24 mouse cellular contexts compared by ENCODE assay signal in genomic region chr9:106166709-106167108, GRCm38 (mm10). TPM values are rescaled to one million over a fixed set of nuclear protein-coding genes. Genes with fewer than 3 reads are reported as not detected.
DNase-seq lines count a peak whose midpoint lies in the region; ATAC-seq and TF ChIP-seq lines count a peak whose summit lies in the region.
"Had no signal": no experiment of that assay in that cellular context is flagged by ENCODE, and none has a peak within 500 bp of the region (broad histone marks: within the 10 kb centered on the region; RNA-seq: fewer than 3 reads in every experiment).

No protein-coding gene starts in this region.

- H3K4me2 ChIP-seq in heart, embryonic 11.5 days: no peak overlapping the region
- H3K4me2 ChIP-seq: embryonic facial prominence, embryonic 12.5 days; forebrain, embryonic 13.5 days; forebrain, embryonic 15.5 days had no signal

- H3K9ac ChIP-seq in MEL (ENCODE audit: control insufficient read depth, low read depth, low read length, poor library complexity, severe bottlenecking): no peak overlapping the region
- no peak overlapping the region for H3K9ac ChIP-seq in heart, embryonic 11.5 days (ENCODE audit: low read depth, low read length)
- H3K9ac ChIP-seq: embryonic facial prominence, embryonic 12.5 days; forebrain, embryonic 13.5 days; forebrain, embryonic 15.5 days had no signal

- no peaks in the 10 kb centered on the region for H3K27me3 ChIP-seq in testis, adult 2 months (ENCODE audit: control insufficient read depth, insufficient read depth, low read length)
- H3K27me3 ChIP-seq in MEL (ENCODE audit: control insufficient read depth in 1 of 2, insufficient read depth in 2 of 2, low read length in 2 of 2): no peaks in the 10 kb centered on the region
- H3K27me3 ChIP-seq in heart, embryonic 11.5 days (ENCODE audit: control insufficient read depth, insufficient read depth, low read length): no peaks in the 10 kb centered on the region
- H3K27me3 ChIP-seq: embryonic facial prominence, embryonic 12.5 days; forebrain, embryonic 15.5 days; Patski had no signal

- TF ChIP-seq RAD21 in MEL (IDR thresholded peaks at IDR 0.05; ENCODE audit: low read depth, low read length): no peak

- ATAC-seq in heart, embryonic 11.5 days (replicated peaks; ENCODE audit: insufficient number of reproducible peaks, low FRiP score, low TSS enrichment): no peak
- ATAC-seq: activated CD4-positive, CD25-positive, alpha-beta regulatory T cell, adult 4 months; forebrain, embryonic 13.5 days; forebrain, embryonic 15.5 days; Patski had no signal

- H3K27ac ChIP-seq in testis, adult 2 months (ENCODE audit: control insufficient read depth, insufficient read depth, low read depth, low read length): peak overlapping the region; percentile 65; the same call in 1 of the 2 replicates
- no peak overlapping the region for H3K27ac ChIP-seq in MEL (ENCODE audit: control insufficient read depth, low read depth, low read length)
- H3K27ac ChIP-seq in heart, embryonic 11.5 days (ENCODE audit: low read depth, low read length): no peak overlapping the region
- H3K27ac ChIP-seq: embryonic facial prominence, embryonic 10.5 days; embryonic facial prominence, embryonic 12.5 days; forebrain, embryonic 13.5 days; forebrain, embryonic 15.5 days had no signal

- no peak for TF ChIP-seq POLR2A in testis, adult 2 months (IDR thresholded peaks at IDR 0.05; ENCODE audit: control insufficient read depth, low read depth, low read length)
- TF ChIP-seq POLR2A in MEL (IDR thresholded peaks at IDR 0.05; ENCODE audit: control insufficient read depth in 1 of 2, insufficient read depth in 1 of 2, low read depth in 1 of 2, low read length in 2 of 2, poor library complexity in 1 of 2): no peak

- 57% methylated on average over 2 of the region's 2 CpGs for WGBS in heart, embryonic 11.5 days (ENCODE audit: insufficient replicate concordance)

- no peaks in the 10 kb centered on the region for H3K9me3 ChIP-seq in MEL (replicated peaks; ENCODE audit: insufficient read depth, low read length)
- H3K9me3 ChIP-seq in heart, embryonic 11.5 days (replicated peaks; ENCODE audit: control insufficient read depth, low read length): no peaks in the 10 kb centered on the region
- H3K9me3 ChIP-seq: embryonic facial prominence, embryonic 10.5 days; embryonic facial prominence, embryonic 12.5 days; forebrain, embryonic 13.5 days; forebrain, embryonic 15.5 days had no signal

- TF ChIP-seq EP300 in MEL (IDR thresholded peaks at IDR 0.05; ENCODE audit: low read depth in 1 of 2, low read length in 2 of 2): no peak; a peak in 1 of 4 replicates

- no peaks in the 10 kb centered on the region for H3K36me3 ChIP-seq in testis, adult 2 months (ENCODE audit: control insufficient read depth, insufficient read depth, low read length)
- H3K36me3 ChIP-seq in MEL (ENCODE audit: control insufficient read depth in 1 of 2, insufficient read depth in 2 of 2, low read length in 2 of 2): peaks cover 0 to 5% of the 10 kb centered on the region in 2 experiments; a peak in 2 of 4 replicates
- no peaks in the 10 kb centered on the region for H3K36me3 ChIP-seq in heart, embryonic 11.5 days (ENCODE audit: control insufficient read depth, insufficient read depth, low read length)
- H3K36me3 ChIP-seq: embryonic facial prominence, embryonic 10.5 days; embryonic facial prominence, embryonic 12.5 days; forebrain, embryonic 15.5 days had no signal

- peaks cover 13% of the 10 kb centered on the region for H3K4me1 ChIP-seq in testis, adult 2 months (ENCODE audit: control insufficient read depth, insufficient read depth, low read length)
- H3K4me1 ChIP-seq in MEL (ENCODE audit: control insufficient read depth in 1 of 2, insufficient read depth in 2 of 2, low read length in 2 of 2): peaks cover 3 to 12% of the 10 kb centered on the region in 2 experiments
- H3K4me1 ChIP-seq in heart, embryonic 11.5 days (ENCODE audit: control insufficient read depth, insufficient read depth, low read length): 0 out of 2 replicates have a peak, but pooled peaks cover 2% of the 10 kb centered on the region

- peaks cover 10% of the 10 kb centered on the region for H3K79me2 ChIP-seq in MEL (ENCODE audit: control insufficient read depth, insufficient read depth, low read length, poor library complexity)

- no peak for DNase-seq in testis, postnatal 10 days (ENCODE audit: low spot score)
- DNase-seq in MEL (ENCODE audit: low read depth, low spot score) (no peak), liver (no peak)
- DNase-seq in brain, adult 2 months (ENCODE audit: low read depth, low spot score): peak; percentile 66
- DNase-seq in testis, postnatal 14 days (ENCODE audit: low spot score): peak; percentile 67
- DNase-seq in urinary bladder, postnatal 36 days (ENCODE audit: low spot score in 2 of 2): no peak
- DNase-seq: adrenal gland, adult 2 months; adrenal gland, postnatal 10 days; adrenal gland, postnatal 25 days; cerebellum, adult 11-12 months; cerebellum, adult 2 months; cerebellum, adult 9-10 months; cerebellum, postnatal 10 days; cerebellum, postnatal 25 days had no signal

- TF ChIP-seq CTCF in testis, adult 2 months (IDR thresholded peaks at IDR 0.05; ENCODE audit: control insufficient read depth, insufficient read depth, insufficient replicate concordance, low read depth, low read length): no peak
- no peak for TF ChIP-seq CTCF in MEL (IDR thresholded peaks at IDR 0.05 in 2 of 3, conservative IDR thresholded peaks at IDR 0.05 in 1 of 3; ENCODE audit: control insufficient read depth in 1 of 3, insufficient read depth in 1 of 3, low read depth in 2 of 3, low read length in 3 of 3, poor library complexity in 1 of 3, severe bottlenecking in 1 of 3)

- no peak overlapping the region for H3K4me3 ChIP-seq in testis, adult 2 months (ENCODE audit: control insufficient read depth, low read depth, low read length)
- H3K4me3 ChIP-seq in MEL (ENCODE audit: control insufficient read depth in 1 of 2, insufficient read depth in 1 of 2, low read depth in 2 of 2, low read length in 2 of 2): no peak overlapping the region
- no peak overlapping the region for H3K4me3 ChIP-seq in heart, embryonic 11.5 days (ENCODE audit: low read depth, low read length)
- H3K4me3 ChIP-seq: embryonic facial prominence, embryonic 10.5 days; embryonic facial prominence, embryonic 12.5 days; forebrain, embryonic 13.5 days; forebrain, embryonic 15.5 days had no signal

TF ChIP-seq in MEL, 35 proteins besides CTCF, POLR2A, EP300 and RAD21:
- no peak for TF ChIP-seq ZC3H11A (IDR thresholded peaks at IDR 0.05; ENCODE audit: low read depth, low read length)
- no peak for TF ChIP-seq TCF12 (IDR thresholded peaks at IDR 0.05; ENCODE audit: low read depth, low read length)
- TF ChIP-seq GATA1 (IDR thresholded peaks at IDR 0.05; ENCODE audit: low read depth, low read length): 0 out of 2 replicates have a peak, but pooled peaks have one; percentile 18
- TF ChIP-seq CHD1 (IDR thresholded peaks at IDR 0.05; ENCODE audit: low read depth, low read length): no peak
- no peak for TF ChIP-seq POLR2AphosphoS5 (IDR thresholded peaks at IDR 0.05; ENCODE audit: borderline replicate concordance, low read depth, low read length)
TF ChIP-seq in MEL: peak in this region for 1.

RNA-seq across cellular contexts. Expression of gene Wdr82, which starts 4.0 kb away (rescaled TPM):
- 21.3 and 25.2 TPM in 2 replicates for polyA plus RNA-seq in testis, adult 2 months (2012; rRNA removed)
- total RNA-seq in MEL (2012; rRNA removed): 72.2 and 78.0 TPM in 2 replicates
- polyA plus RNA-seq in MEL (2012; ENCODE audit: insufficient read depth in 1 of 2, insufficient read length in 2 of 2, low read depth in 1 of 2, low replicate concordance in 2 of 2, missing spikeins in 1 of 2): 100 to 1,000 TPM in 1 of 2 experiments, 10 to 100 TPM in 1; 41.7 to 108 TPM
- 22.7 and 24.4 TPM in 2 replicates for polyA plus RNA-seq in heart, embryonic 11.5 days (2014; fragmentation: Nextera tagmentation; extraction: Ambion mirVana)

RNA-seq across cellular contexts. Expression of gene Glyctk, which starts 8.8 kb away (rescaled TPM):
- polyA plus RNA-seq in testis, adult 2 months (2012; rRNA removed): 16.2 and 17.6 TPM in 2 replicates
- total RNA-seq in MEL (2012; rRNA removed): 3.1 and 3.2 TPM in 2 replicates
- 1 to 10 TPM in 1 of 2 experiments, not detected in 1; 3.3 TPM for polyA plus RNA-seq in MEL (2012; ENCODE audit: insufficient read depth in 1 of 2, insufficient read length in 2 of 2, low read depth in 1 of 2, low replicate concordance in 2 of 2, missing spikeins in 1 of 2)
- 0.57 and 1.1 TPM in 2 replicates for polyA plus RNA-seq in heart, embryonic 11.5 days (2014; fragmentation: Nextera tagmentation; extraction: Ambion mirVana)

RNA-seq across cellular contexts. Expression of gene Ppm1m, which starts 32.8 kb away (rescaled TPM):
- 31.3 and 40.6 TPM in 2 replicates for polyA plus RNA-seq in testis, adult 2 months (2012; rRNA removed)
- 29.4 and 34.2 TPM in 2 replicates for total RNA-seq in MEL (2012; rRNA removed)
- 10 to 100 TPM in 1 of 2 experiments, not detected in 1; 47.2 TPM for polyA plus RNA-seq in MEL (2012; ENCODE audit: insufficient read depth in 1 of 2, insufficient read length in 2 of 2, low read depth in 1 of 2, low replicate concordance in 2 of 2, missing spikeins in 1 of 2)
- 20.6 and 23.5 TPM in 2 replicates for polyA plus RNA-seq in heart, embryonic 11.5 days (2014; fragmentation: Nextera tagmentation; extraction: Ambion mirVana)

RNA-seq across cellular contexts. Expression of gene Twf2, which starts 36.2 kb away (rescaled TPM):
- 12.1 and 13.5 TPM in 2 replicates for polyA plus RNA-seq in testis, adult 2 months (2012; rRNA removed)
- 63.9 and 66.8 TPM in 2 replicates for total RNA-seq in MEL (2012; rRNA removed)
- 100 to 1,000 TPM in 1 of 2 experiments, not detected in 1; 101 TPM for polyA plus RNA-seq in MEL (2012; ENCODE audit: insufficient read depth in 1 of 2, insufficient read length in 2 of 2, low read depth in 1 of 2, low replicate concordance in 2 of 2, missing spikeins in 1 of 2)
- polyA plus RNA-seq in heart, embryonic 11.5 days (2014; fragmentation: Nextera tagmentation; extraction: Ambion mirVana): 55.6 and 62.2 TPM in 2 replicates

RNA-seq across cellular contexts. Expression of gene Tlr9, which starts 55.7 kb away (rescaled TPM):
- polyA plus RNA-seq in testis, adult 2 months (2012; rRNA removed): 2.6 and 2.7 TPM in 2 replicates
- not detected in 2 replicates for total RNA-seq in MEL (2012; rRNA removed)
- not detected for polyA plus RNA-seq in MEL (2012; ENCODE audit: insufficient read depth in 1 of 2, insufficient read length in 2 of 2, low read depth in 1 of 2, low replicate concordance in 2 of 2, missing spikeins in 1 of 2)
- polyA plus RNA-seq in heart, embryonic 11.5 days (2014; fragmentation: Nextera tagmentation; extraction: Ambion mirVana): not detected in 2 replicates
- polyA plus RNA-seq: C2C12; embryonic facial prominence, embryonic 10.5 days; embryonic facial prominence, embryonic 12.5 days; forebrain, embryonic 11.5 days; forebrain, embryonic 13.5 days; forebrain, embryonic 15.5 days had no signal

Comparison
In these comparisons a context has a peak if more than half of its experiments do, and no peak if none do; other contexts are left out.
1. DNase-seq: peak in brain, adult 2 months (single experiment) and testis, postnatal 14 days (single experiment); none in testis, postnatal 10 days (single experiment), MEL (single experiment), urinary bladder, postnatal 36 days (0 of 2) and liver (single experiment).